Mouse (Mus musculus) thymus, postnatal 10 days (tissue): ENCODE results near the gene Wdr43.

Experiments
- DNase-seq, 2 experiments: peaks; one replicate each; pipeline ENCODE4 v3.0.0; 2021; ENCODE audit warnings: low spot score in 2 of 2

The Wdr43 gene

GRCm38 (mm10) chr17:71698619-71698956, 82.9 kb downstream of the Wdr43 start:
- DNase-seq = no peak

- no peak for DNase-seq
These were observed 89.4 kb downstream of the Wdr43 start for GRCm38 (mm10) chr17:71705113-71705512.

GRCm38 (mm10) chr17:71705550-71706480, 90.1 kb downstream of the Wdr43 start:
- no peak for DNase-seq

- DNase-seq = no peak
These were observed 92.0 kb downstream of the Wdr43 start for GRCm38 (mm10) chr17:71707715-71708114.
